Comparison of ENCODE assay signal across 20 mouse cellular contexts in the genomic region with DNA sequence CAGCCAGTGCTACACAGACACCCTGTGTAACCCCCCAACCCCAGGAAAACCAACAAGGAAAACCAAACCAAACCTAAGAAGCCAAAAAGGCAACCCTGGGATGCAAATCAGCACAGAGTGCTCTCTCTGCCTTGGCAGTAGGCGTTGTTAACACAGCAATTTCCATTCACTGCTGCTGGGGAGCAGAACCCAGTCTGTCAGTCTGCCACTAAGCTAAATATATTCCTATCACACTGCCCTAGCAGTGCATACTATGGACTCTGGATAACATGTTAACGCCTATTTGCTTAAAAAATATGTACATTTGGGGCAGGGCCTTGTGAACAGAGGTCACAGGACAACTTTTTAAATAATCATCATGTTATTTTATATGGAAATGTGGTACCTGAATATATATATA. TPM values are rescaled to one million over a fixed set of nuclear protein-coding genes. Genes with fewer than 3 reads are reported as not detected.
A peak's percentile ranks its signal among the peaks of the same experiment; 100 is the strongest.
DNase-seq lines count a peak whose midpoint lies in the region; ATAC-seq lines count a peak whose summit lies in the region.
"Had no signal": no experiment of that assay in that cellular context is flagged by ENCODE, and none has a peak within 500 bp of the region (broad histone marks: within the 10 kb centered on the region; RNA-seq: fewer than 3 reads in every experiment).

No protein-coding gene starts in this region.

- H3K9ac ChIP-seq in forebrain, embryonic 12.5 days = no peak overlapping the region
- H3K9ac ChIP-seq in heart, embryonic 16.5 days (ENCODE audit: low read length) = 0 out of 2 replicates have a peak overlapping the region, but pooled peaks have one; percentile 22
- no peak overlapping the region for H3K9ac ChIP-seq in neural tube, embryonic 13.5 days
- H3K9ac ChIP-seq in neural tube, embryonic 15.5 days (replicated peaks) = no peak overlapping the region
- H3K9ac ChIP-seq: hindbrain, embryonic 13.5 days; limb, embryonic 13.5 days; midbrain, embryonic 12.5 days had no signal

- H3K36me3 ChIP-seq in forebrain, embryonic 12.5 days (replicated peaks) = peaks cover 17% of the 10 kb centered on the region
- H3K36me3 ChIP-seq in forebrain, embryonic 10.5 days (replicated peaks) = peaks cover 36% of the 10 kb centered on the region
- H3K36me3 ChIP-seq in heart, embryonic 16.5 days (ENCODE audit: control insufficient read depth, insufficient read depth) = peaks cover 5% of the 10 kb centered on the region; the same call in 1 of the 2 replicates
- peaks cover 6% of the 10 kb centered on the region; the same call in 1 of the 2 replicates for H3K36me3 ChIP-seq in neural tube, embryonic 13.5 days
- no peaks in the 10 kb centered on the region; the same call in 1 of the 2 replicates for H3K36me3 ChIP-seq in neural tube, embryonic 15.5 days

- H3K4me1 ChIP-seq in forebrain, embryonic 12.5 days = peaks cover 14% of the 10 kb centered on the region
- H3K4me1 ChIP-seq in forebrain, embryonic 10.5 days = peaks cover 13% of the 10 kb centered on the region
- peaks cover 15% of the 10 kb centered on the region for H3K4me1 ChIP-seq in heart, embryonic 16.5 days (ENCODE audit: control insufficient read depth, insufficient read depth, low read length)
- H3K4me1 ChIP-seq in neural tube, embryonic 13.5 days (replicated peaks) = peaks cover 31% of the 10 kb centered on the region; the same call in 1 of the 2 replicates
- peaks cover 11% of the 10 kb centered on the region; the same call in 1 of the 2 replicates for H3K4me1 ChIP-seq in neural tube, embryonic 15.5 days

- no peaks in the 10 kb centered on the region for H3K27me3 ChIP-seq in forebrain, embryonic 12.5 days
- no peaks in the 10 kb centered on the region for H3K27me3 ChIP-seq in forebrain, embryonic 10.5 days (ENCODE audit: poor library complexity, severe bottlenecking)
- no peaks in the 10 kb centered on the region for H3K27me3 ChIP-seq in heart, embryonic 16.5 days (ENCODE audit: control insufficient read depth, insufficient read depth, low read length)
- no peaks in the 10 kb centered on the region for H3K27me3 ChIP-seq in neural tube, embryonic 13.5 days
- no peaks in the 10 kb centered on the region for H3K27me3 ChIP-seq in neural tube, embryonic 15.5 days (replicated peaks)
- H3K27me3 ChIP-seq: hindbrain, embryonic 13.5 days; limb, embryonic 13.5 days; midbrain, embryonic 12.5 days had no signal

- no peak for DNase-seq in forebrain, embryonic 10.5 days (ENCODE audit: extremely low spot score, low spot score)
- DNase-seq in heart, postnatal 14 days = no peak
- no peak for DNase-seq in cerebellum, adult 9-11 months
- DNase-seq in spleen, postnatal 36 days (ENCODE audit: low spot score in 2 of 2) = no peak
- DNase-seq: adrenal gland, adult 2 months; cerebellum, adult 11 months; cerebellum, postnatal 36 days; kidney, adult 2 months; kidney, postnatal 14 days; layer of hippocampus, adult 9-11 months; lung, adult 18-20 months; lung, postnatal 4 days; thymus, postnatal 14 days had no signal

- WGBS in forebrain, embryonic 12.5 days = 92% methylated on average over 2 of the region's 2 CpGs
- WGBS in forebrain, embryonic 10.5 days = 95% methylated on average over 2 of the region's 2 CpGs
- 43% methylated on average over 2 of the region's 2 CpGs for WGBS in heart, embryonic 16.5 days
- whole genome bisulfite sequencing in neural tube, embryonic 13.5 days = 76% methylated on average over 2 of the region's 2 CpGs
- WGBS in neural tube, embryonic 15.5 days = 62% methylated on average over 2 of the region's 2 CpGs

- no peak overlapping the region for H3K4me2 ChIP-seq in forebrain, embryonic 12.5 days
- H3K4me2 ChIP-seq in heart, embryonic 16.5 days (ENCODE audit: low read depth, low read length) = no peak overlapping the region
- H3K4me2 ChIP-seq in neural tube, embryonic 13.5 days = no peak overlapping the region
- no peak overlapping the region for H3K4me2 ChIP-seq in neural tube, embryonic 15.5 days
- H3K4me2 ChIP-seq: hindbrain, embryonic 13.5 days; limb, embryonic 13.5 days; midbrain, embryonic 12.5 days had no signal

- 0 out of 2 replicates have a peak overlapping the region, but pooled peaks have one; percentile 2 for H3K27ac ChIP-seq in forebrain, embryonic 12.5 days
- no peak overlapping the region for H3K27ac ChIP-seq in forebrain, embryonic 10.5 days
- H3K27ac ChIP-seq in heart, embryonic 16.5 days (ENCODE audit: low read length) = peak overlapping the region; percentile 29; the same call in 1 of the 2 replicates
- H3K27ac ChIP-seq in neural tube, embryonic 13.5 days (replicated peaks) = 0 out of 2 replicates have a peak overlapping the region, but pooled peaks have one; percentile 18
- H3K27ac ChIP-seq in neural tube, embryonic 15.5 days (replicated peaks) = no peak overlapping the region
- H3K27ac ChIP-seq: hindbrain, embryonic 13.5 days; limb, embryonic 13.5 days; midbrain, embryonic 12.5 days had no signal

- no peak overlapping the region for H3K4me3 ChIP-seq in forebrain, embryonic 12.5 days (replicated peaks)
- no peak overlapping the region for H3K4me3 ChIP-seq in forebrain, embryonic 10.5 days
- no peak overlapping the region for H3K4me3 ChIP-seq in heart, embryonic 16.5 days (ENCODE audit: low read length)
- no peak overlapping the region for H3K4me3 ChIP-seq in neural tube, embryonic 13.5 days
- no peak overlapping the region for H3K4me3 ChIP-seq in neural tube, embryonic 15.5 days (replicated peaks)
- H3K4me3 ChIP-seq: hindbrain, embryonic 13.5 days; limb, embryonic 13.5 days; midbrain, embryonic 12.5 days had no signal

- intact Hi-C loops in heart, postnatal 14 days (cut with DNase I) = no loop called here

- 0 out of 2 replicates have a peak, but pooled peaks cover 4% of the 10 kb centered on the region for H3K9me3 ChIP-seq in forebrain, embryonic 12.5 days
- H3K9me3 ChIP-seq in forebrain, embryonic 10.5 days = peaks cover 7% of the 10 kb centered on the region; the same call in 1 of the 2 replicates
- H3K9me3 ChIP-seq in heart, embryonic 16.5 days (replicated peaks; ENCODE audit: control insufficient read depth, low read length) = peaks cover 5% of the 10 kb centered on the region
- H3K9me3 ChIP-seq in neural tube, embryonic 13.5 days = no peaks in the 10 kb centered on the region
- no peaks in the 10 kb centered on the region for H3K9me3 ChIP-seq in neural tube, embryonic 15.5 days (replicated peaks)
- H3K9me3 ChIP-seq: hindbrain, embryonic 13.5 days; limb, embryonic 13.5 days; midbrain, embryonic 12.5 days had no signal

- no peak for ATAC-seq in forebrain, embryonic 12.5 days (ENCODE audit: low FRiP score)
- no peak for ATAC-seq in heart, embryonic 16.5 days (replicated peaks; ENCODE audit: extremely low read depth, insufficient read depth, low FRiP score)
- ATAC-seq in neural tube, embryonic 13.5 days (ENCODE audit: low read depth) = no peak
- no peak for ATAC-seq in neural tube, embryonic 15.5 days (ENCODE audit: low FRiP score)

RNA-seq across cellular contexts. Expression of a gene that starts 8.7 kb away (rescaled TPM):
- polyA plus RNA-seq in forebrain, embryonic 12.5 days (2016; fragmentation: Nextera tagmentation; extraction: Ambion mirVana) = 73.3 and 83.0 TPM in 2 replicates
- 75.3 and 82.2 TPM in 2 replicates for polyA plus RNA-seq in forebrain, embryonic 10.5 days (2016; fragmentation: Nextera tagmentation; extraction: Ambion mirVana)
- polyA plus RNA-seq in heart, embryonic 16.5 days (2015; fragmentation: Nextera tagmentation; extraction: Ambion mirVana) = 37.9 and 38.5 TPM in 2 replicates
- total RNA-seq in heart, postnatal 14 days (2021) = 10 to 100 TPM; 26.3 to 27.2 TPM
- polyA plus RNA-seq in neural tube, embryonic 13.5 days (2015; fragmentation: Nextera tagmentation; extraction: Ambion mirVana) = 50.0 and 52.8 TPM in 2 replicates
- 39.5 and 42.8 TPM in 2 replicates for polyA plus RNA-seq in neural tube, embryonic 15.5 days (2015; fragmentation: Nextera tagmentation; extraction: Ambion mirVana)

RNA-seq across cellular contexts. Expression of a gene that starts 13.2 kb away (rescaled TPM):
- 43.1 and 45.7 TPM in 2 replicates for polyA plus RNA-seq in forebrain, embryonic 12.5 days (2016; fragmentation: Nextera tagmentation; extraction: Ambion mirVana)
- 40.4 and 40.7 TPM in 2 replicates for polyA plus RNA-seq in forebrain, embryonic 10.5 days (2016; fragmentation: Nextera tagmentation; extraction: Ambion mirVana)
- 27.8 and 28.8 TPM in 2 replicates for polyA plus RNA-seq in heart, embryonic 16.5 days (2015; fragmentation: Nextera tagmentation; extraction: Ambion mirVana)
- total RNA-seq in heart, postnatal 14 days (2021) = 10 to 100 TPM; 27.7 to 31.6 TPM
- polyA plus RNA-seq in neural tube, embryonic 13.5 days (2015; fragmentation: Nextera tagmentation; extraction: Ambion mirVana) = 37.8 and 42.4 TPM in 2 replicates
- 35.7 and 36.6 TPM in 2 replicates for polyA plus RNA-seq in neural tube, embryonic 15.5 days (2015; fragmentation: Nextera tagmentation; extraction: Ambion mirVana)

Comparison
In these comparisons a context has a peak if more than half of its experiments do, and no peak if none do; other contexts are left out.
1. H3K27ac ChIP-seq: peak in forebrain, embryonic 12.5 days (single experiment), heart, embryonic 16.5 days (single experiment) and neural tube, embryonic 13.5 days (single experiment); none in forebrain, embryonic 10.5 days (single experiment) and neural tube, embryonic 15.5 days (single experiment).